Mouse (Mus musculus): ENCODE measurements around the gene Psma5. TPM values are rescaled to one million over a fixed set of nuclear protein-coding genes. Genes with fewer than 3 reads are reported as not detected.
A peak's percentile ranks its signal among the peaks of the same experiment; 100 is the strongest.

The Psma5 gene
- polyA plus RNA-seq, 1 experiment from 2014 or later: 271 TPM

DNA sequence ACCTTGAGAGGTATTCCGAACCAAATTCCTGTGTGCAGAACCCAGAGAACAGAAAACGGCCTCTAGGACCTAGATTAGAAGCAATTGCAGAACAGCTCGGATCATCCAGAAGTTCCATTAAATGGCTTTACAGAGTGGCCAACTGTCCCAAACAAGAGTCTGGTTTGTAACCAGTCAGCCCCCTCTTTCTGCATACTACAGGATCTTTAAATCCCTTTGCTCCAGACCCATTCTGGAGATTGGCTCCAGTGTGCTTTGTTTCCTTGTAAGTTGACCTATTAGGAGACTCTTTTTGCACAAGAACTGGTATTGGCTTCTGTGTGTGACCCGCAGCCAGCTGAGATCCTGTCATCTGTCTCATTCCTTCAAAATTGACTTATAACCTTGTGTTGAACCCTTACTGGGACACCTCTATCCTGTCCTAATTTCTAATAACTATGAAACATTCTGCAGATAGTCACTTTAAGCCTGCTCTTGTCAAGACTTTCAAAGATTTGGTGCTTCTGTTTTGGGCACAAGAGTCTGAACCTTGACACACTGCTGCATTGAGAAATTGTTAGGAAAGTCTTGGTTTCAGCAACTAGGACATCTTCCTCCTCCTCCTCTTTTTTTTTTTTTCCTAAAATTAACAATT, 28.5 kb downstream of the Psma5 start:
- WGBS: 53% methylated on average over 4 of the region's 4 CpGs
- no peaks in the 10 kb centered on the region for H3K27me3 ChIP-seq (replicated peaks)
- H3K36me3 ChIP-seq: 0 out of 2 replicates have a peak, but pooled peaks cover 3% of the 10 kb centered on the region
- no peaks in the 10 kb centered on the region for H3K9me3 ChIP-seq
- H3K4me2 ChIP-seq (replicated peaks): peak overlapping the region; percentile 93
- no peak overlapping the region for H3K27ac ChIP-seq
- H3K9ac ChIP-seq: no peak overlapping the region
- no peak for ATAC-seq
- peaks cover 24% of the 10 kb centered on the region for H3K4me1 ChIP-seq (replicated peaks)
- H3K4me3 ChIP-seq (replicated peaks): peak overlapping the region; percentile 86

DNA sequence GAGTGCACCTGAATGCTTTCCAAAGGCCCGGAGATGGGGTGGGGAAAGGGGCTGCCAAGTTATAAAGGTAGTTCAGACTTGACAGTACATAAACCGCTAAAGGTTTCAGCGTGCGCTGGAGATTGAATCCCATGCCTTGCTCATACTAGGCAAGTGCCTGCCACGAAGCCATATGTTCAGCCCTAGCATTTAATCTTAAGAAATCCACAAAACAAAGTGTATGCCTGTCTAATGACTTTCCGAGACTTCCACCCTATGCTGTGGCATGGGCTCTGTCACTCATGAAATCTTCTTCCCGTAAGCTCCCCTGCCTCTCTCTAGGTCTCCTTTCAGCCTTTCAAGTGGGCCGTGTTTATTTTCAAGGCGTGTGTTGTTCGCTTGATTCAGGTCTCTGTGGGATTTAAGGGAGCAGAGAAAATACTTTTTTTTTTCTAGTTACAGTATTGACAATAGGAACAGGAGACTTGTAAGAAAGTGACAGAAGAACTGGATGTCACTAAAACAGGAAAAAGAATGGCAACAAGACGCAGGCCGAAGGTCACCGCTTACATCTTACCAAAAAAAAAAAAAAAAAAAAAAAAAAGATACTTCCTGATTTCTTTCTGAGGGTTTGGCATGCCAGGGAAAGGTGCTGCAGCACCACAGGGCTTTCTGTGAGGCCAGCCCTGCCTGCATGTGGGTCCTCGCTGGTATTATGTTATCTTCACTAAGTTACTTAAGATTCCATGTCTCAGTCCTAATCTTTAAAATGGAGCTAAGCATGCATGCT, 30.1 kb downstream of the Psma5 start:
- H3K4me1 ChIP-seq (replicated peaks): peaks cover 24% of the 10 kb centered on the region

DNA sequence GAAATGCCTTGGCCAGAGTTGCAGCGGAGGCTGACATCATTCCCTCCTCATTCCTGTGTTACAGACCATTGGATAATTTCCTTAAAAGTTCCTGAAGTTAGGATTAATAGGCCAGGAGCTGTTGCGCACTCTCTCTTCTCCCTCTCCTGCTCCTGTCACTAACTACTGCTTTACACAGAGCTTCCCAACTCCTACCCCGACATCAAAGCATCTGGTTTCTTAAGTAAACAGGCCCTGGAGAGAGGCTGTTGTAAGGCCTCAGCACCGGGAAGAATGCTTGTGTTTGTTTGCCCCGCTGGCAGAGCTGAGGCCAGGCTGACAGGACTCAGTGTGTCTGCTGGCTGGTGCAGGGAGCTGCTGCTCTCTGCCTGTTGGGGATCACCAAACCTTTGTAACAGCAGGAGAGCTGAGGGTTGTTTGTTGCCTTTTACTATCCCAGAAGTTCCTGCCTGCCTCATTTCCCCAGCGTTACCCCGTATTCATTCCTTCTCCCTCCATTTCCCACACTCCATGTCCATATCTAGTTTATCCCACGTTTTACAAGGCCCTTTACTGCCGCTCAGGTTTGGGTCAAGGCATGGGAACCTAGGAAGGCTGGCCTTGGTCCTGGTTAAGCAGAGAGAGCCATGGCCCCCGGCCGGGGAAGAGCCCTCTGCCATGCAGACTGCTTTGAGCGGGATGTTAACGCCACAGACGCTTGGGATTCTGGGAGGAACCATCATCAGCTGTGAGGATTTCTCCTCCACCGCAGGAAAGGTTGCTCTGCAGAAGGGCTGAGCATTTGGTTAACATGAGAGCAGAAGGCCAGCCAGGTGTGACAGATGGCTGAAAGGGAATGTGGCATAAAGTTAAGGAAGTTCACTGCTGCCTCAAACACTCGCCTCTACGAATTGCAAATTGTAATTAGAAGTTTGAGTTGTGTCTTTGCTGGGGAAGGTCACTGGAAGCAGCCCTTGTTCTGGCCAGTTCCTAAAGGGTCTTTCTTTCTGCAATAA, 31.4 kb downstream of the Psma5 start:
- H3K9ac ChIP-seq: 0 out of 2 replicates have a peak overlapping the region, but pooled peaks have one; percentile 21

More for the DNA sequence above, 30.1 kb downstream of the Psma5 start:
- Histone ChIP-seq H3K9ac (0 out of 2 replicates have a peak overlapping the region, but pooled peaks have one; percentile 21), H3K36me3 (no peaks in the 10 kb centered on the region), H3K27ac (no peak overlapping the region), H3K27me3 (replicated peaks) (no peaks in the 10 kb centered on the region), H3K4me3 (replicated peaks) (no peak overlapping the region), H3K4me2 (replicated peaks) (peak overlapping the region; percentile 26; the same call in 1 of the 2 replicates), H3K9me3 (no peaks in the 10 kb centered on the region)
- 57% methylated on average over 14 of the region's 14 CpGs for WGBS
- no peak for ATAC-seq

DNA sequence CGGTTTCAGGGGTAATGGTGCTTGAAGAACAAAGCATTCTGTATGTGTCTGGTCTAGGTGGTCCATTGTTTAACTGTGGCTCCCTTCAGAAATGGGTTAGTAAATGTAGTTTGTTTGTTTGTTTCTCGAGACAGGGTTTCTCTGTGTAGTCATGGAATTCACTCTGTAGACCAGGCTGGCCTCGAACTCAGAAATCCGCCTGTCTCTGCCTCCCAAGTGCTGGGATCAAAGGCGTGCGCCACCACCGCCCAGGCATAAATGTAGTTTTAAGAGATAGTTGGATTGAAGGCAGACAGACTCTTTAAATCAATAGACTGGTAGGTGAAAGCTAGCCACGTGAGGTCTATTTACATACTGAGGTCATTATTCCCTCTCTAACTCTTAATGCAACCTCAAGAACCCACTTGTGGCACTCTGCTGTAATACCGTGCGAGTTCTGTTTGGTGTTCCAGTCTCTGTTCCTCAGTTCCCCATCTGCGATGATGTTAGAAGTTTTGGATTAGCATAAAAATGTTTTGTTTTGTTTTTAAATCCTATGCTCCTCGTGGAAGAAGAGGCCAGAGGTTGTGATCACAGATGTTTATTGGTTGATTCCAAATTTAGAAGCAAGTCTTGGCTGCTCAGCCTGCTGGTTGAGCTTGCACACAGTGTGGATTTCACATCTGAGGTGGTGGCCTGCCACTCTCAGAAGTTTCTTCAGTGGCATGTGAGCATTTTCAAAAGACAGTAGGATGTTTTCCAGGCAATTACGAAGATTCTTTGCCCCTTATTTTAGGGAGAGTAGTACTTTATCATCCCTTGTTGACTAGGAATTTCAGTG, 32.8 kb downstream of the Psma5 start:
- H3K4me1 ChIP-seq (replicated peaks): peaks cover 26% of the 10 kb centered on the region

More for the DNA sequence above, 31.4 kb downstream of the Psma5 start:
- H3K4me2 ChIP-seq (replicated peaks): peak overlapping the region; percentile 26
- H3K4me3 ChIP-seq (replicated peaks): no peak overlapping the region
- H3K36me3 ChIP-seq: no peaks in the 10 kb centered on the region
- H3K9me3 ChIP-seq: no peaks in the 10 kb centered on the region
- peaks cover 24% of the 10 kb centered on the region for H3K4me1 ChIP-seq (replicated peaks)
- no peaks in the 10 kb centered on the region for H3K27me3 ChIP-seq (replicated peaks)
- H3K27ac ChIP-seq: peak overlapping the region; percentile 24; the same call in 1 of the 2 replicates
- ATAC-seq: peak; percentile 27
- WGBS: 30% methylated on average over 17 of the region's 17 CpGs

DNA sequence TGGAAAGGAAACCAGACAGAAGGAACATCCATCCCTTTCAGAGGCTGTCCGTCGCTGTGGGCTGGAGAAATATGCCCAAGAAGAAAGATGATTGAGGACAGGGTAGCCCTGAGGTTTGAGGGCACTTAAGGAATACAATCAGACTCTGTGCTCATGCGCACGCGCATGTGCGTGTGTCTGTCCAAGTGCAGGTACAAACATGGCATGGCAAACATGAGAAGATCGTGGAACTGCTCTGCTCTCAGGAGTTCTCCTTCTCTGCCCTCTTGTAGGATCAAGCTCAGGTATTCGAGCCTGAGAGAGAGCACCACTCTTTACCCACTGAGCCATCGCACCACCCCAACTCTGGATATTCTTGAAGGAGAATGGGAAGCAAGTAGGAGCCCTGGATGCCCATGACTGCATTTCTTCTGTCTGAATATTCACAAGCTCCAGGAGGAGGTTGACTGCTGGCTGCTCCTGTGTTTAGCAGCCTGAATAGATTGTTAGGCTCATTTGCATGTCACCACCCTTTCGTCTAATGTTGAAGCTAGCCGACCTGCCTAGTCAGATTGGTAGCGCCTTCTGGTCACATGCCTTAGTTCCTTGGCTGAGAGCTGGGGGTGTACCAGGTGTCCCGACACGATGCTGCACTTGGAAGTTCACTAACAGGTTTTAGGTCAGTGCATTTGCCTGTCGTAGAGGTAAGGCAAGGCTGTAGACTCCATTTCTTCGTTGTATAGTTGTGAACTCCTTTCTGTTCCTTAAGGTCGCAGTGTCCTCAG, 34.5 kb downstream of the Psma5 start:
- no peaks in the 10 kb centered on the region for H3K36me3 ChIP-seq
- no peak for ATAC-seq
- no peak overlapping the region for H3K27ac ChIP-seq
- no peak overlapping the region for H3K9ac ChIP-seq
- WGBS: 74% methylated on average over 17 of the region's 17 CpGs
- no peak overlapping the region for H3K4me3 ChIP-seq (replicated peaks)
- H3K4me1 ChIP-seq (replicated peaks): peaks cover 39% of the 10 kb centered on the region
- no peak overlapping the region for H3K4me2 ChIP-seq (replicated peaks)
- H3K27me3 ChIP-seq (replicated peaks): no peaks in the 10 kb centered on the region
- H3K9me3 ChIP-seq: no peaks in the 10 kb centered on the region

More for the DNA sequence above, 32.8 kb downstream of the Psma5 start:
- H3K9me3 ChIP-seq: no peaks in the 10 kb centered on the region
- ATAC-seq: no peak
- no peaks in the 10 kb centered on the region for H3K27me3 ChIP-seq (replicated peaks)
- no peak overlapping the region for H3K27ac ChIP-seq
- H3K4me2 ChIP-seq (replicated peaks): no peak overlapping the region
- no peak overlapping the region for H3K4me3 ChIP-seq (replicated peaks)
- 63% methylated on average over 13 of the region's 13 CpGs for WGBS
- H3K36me3 ChIP-seq: no peaks in the 10 kb centered on the region
- no peak overlapping the region for H3K9ac ChIP-seq

DNA sequence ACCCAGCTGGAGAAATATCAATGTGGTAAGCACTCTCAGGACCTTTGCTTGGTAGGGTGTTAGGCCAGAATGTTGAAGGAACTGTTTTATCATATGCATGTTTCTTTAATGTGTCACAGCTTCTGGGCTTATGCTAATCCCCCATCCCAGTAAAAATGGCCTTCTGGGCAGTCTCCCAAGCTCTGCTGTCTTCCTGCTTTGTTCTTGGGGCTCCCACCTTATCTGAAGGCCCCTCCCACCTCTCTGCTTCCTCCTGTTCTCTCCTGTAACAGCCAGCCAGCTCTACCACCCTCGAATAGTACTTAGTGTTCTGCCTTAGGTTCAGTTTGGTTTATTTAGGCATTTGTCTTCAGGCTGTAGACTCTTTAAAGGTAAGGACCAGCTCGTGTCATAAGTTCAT, 37.7 kb downstream of the Psma5 start:
- peak; percentile 39; the same call in 1 of the 2 replicates for ATAC-seq
- no peak overlapping the region for H3K27ac ChIP-seq
- 28% methylated on average over 2 of the region's 2 CpGs for WGBS

DNA sequence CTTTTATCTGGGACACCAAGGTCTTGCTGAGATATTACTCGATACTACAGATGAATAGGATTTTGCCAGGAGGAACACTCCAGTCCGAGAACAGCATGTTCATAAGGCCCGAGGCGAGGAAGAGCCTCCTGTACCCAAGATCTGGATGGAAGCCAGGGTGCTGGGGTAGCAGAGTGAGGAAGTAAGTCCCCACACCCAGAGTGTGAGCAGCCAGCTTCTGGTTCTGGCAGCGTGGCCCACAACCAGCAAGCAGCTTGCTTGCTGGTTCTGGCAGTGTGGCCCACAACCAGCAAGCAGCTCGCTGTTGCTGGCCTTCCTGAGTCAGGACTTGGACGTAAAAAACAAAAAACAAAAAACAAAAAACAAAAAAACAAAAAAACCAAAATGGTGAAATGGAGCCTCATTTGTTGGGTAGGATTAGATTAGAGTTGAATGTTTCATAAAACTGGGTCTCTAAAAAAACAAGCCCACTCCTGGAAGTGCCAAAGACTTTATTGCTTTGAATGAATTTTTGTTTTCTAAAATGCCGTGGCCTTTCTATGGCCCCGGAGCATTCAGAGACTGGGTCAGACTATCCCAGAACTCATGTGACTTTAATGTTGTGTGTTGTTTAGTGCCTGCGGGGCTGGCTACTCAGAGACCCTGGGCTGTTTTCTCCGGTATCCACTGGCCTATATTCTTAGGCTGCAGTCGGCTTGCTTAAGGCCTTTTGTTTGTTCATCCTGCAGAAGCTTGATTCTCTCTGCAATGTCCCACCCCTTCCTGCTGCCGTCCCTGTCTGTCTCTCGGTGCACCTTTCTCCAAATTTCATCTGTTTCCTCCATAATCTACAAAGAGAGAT, 38.9 kb downstream of the Psma5 start:
- no peaks in the 10 kb centered on the region for H3K9me3 ChIP-seq
- peak overlapping the region; percentile 51 for H3K27ac ChIP-seq
- peaks cover 28% of the 10 kb centered on the region for H3K4me1 ChIP-seq (replicated peaks)
- no peak overlapping the region for H3K9ac ChIP-seq
- H3K4me2 ChIP-seq (replicated peaks): peak overlapping the region; percentile 37
- 43% methylated on average over 14 of the region's 14 CpGs for WGBS
- no peaks in the 10 kb centered on the region for H3K27me3 ChIP-seq (replicated peaks)
- no peaks in the 10 kb centered on the region for H3K36me3 ChIP-seq
- ATAC-seq: peak; percentile 25
- no peak overlapping the region for H3K4me3 ChIP-seq (replicated peaks)

More for the DNA sequence above, 37.7 kb downstream of the Psma5 start:
- no peak overlapping the region for H3K4me3 ChIP-seq (replicated peaks)
- no peaks in the 10 kb centered on the region for H3K27me3 ChIP-seq (replicated peaks)
- H3K4me2 ChIP-seq (replicated peaks): no peak overlapping the region
- H3K9me3 ChIP-seq: no peaks in the 10 kb centered on the region
- H3K9ac ChIP-seq: no peak overlapping the region
- peaks cover 30% of the 10 kb centered on the region for H3K4me1 ChIP-seq (replicated peaks)
- H3K36me3 ChIP-seq: no peaks in the 10 kb centered on the region

DNA sequence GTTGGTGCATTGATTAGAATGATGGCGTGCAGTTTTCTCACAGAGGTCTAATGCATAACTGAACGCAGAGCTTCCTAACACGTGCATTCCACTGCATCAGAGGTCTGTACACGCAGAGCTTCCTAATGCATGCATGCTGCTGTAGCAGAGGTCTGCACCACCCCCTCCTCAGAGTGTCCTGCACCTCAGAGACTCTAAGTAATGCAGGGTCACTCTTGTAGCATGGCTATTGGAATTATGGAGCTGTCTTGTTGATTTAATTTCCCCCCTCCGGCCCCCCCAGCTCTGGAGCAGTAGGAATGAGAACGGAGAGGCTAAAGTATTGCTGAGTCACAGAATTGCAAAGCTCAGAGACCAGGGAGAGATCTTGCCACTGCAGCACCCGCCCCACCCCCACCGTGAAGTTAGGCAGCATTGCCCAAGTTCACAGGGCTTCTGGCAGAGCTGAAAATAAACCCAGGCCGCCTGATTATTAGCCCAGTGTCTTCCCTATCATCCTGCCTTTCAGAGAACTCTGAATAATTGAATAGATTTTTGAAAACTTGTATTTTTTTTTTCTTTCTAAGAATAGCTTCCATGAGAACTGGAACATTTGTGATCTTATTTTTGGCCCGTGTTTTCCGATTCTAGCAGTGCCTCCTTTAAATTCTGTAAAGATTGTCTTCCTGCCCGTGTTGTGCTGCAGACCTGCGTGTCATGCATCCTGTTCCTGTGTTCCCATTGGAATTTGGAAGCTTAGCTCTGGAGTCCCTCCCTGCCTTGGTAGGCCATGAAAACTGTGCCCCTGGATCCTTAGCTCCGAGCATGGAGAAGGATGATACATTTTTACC, 39.7 kb downstream of the Psma5 start:
- 8% methylated on average over 14 of the region's 14 CpGs for WGBS
- ATAC-seq: peak; percentile 71
- H3K4me3 ChIP-seq (replicated peaks): no peak overlapping the region

DNA sequence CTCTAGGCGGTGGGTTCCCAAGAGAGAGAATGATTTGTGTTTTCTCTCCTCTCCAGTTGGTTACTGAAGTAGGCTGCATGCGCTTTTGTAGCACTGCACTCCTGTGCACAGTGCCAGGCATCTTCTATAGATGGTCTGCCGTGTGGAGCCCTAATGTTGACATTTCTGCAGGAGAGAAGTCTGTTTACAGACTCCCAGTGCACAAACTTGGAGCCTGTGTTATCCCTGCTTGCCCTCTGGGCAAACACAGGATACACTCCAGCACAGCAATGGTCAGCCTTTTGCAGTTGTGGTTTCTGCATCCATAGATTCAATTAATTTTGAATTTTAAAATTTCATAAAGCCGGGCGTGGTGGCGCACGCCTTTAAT, 40.3 kb downstream of the Psma5 start:
- no peaks in the 10 kb centered on the region for H3K9me3 ChIP-seq
- no peak overlapping the region for H3K4me3 ChIP-seq (replicated peaks)
- no peaks in the 10 kb centered on the region for H3K36me3 ChIP-seq
- peaks cover 28% of the 10 kb centered on the region for H3K4me1 ChIP-seq (replicated peaks)
- H3K27me3 ChIP-seq (replicated peaks): no peaks in the 10 kb centered on the region
- no peak overlapping the region for H3K4me2 ChIP-seq (replicated peaks)
- peak; percentile 39; the same call in 1 of the 2 replicates for ATAC-seq
- no peak overlapping the region for H3K9ac ChIP-seq
- peak overlapping the region; percentile 20; the same call in 1 of the 2 replicates for H3K27ac ChIP-seq
- WGBS: 62% methylated on average over 7 of the region's 7 CpGs

More for the DNA sequence above, 39.7 kb downstream of the Psma5 start:
- Histone ChIP-seq H3K4me2 (replicated peaks) (peak overlapping the region; percentile 37), H3K9ac (no peak overlapping the region), H3K27me3 (replicated peaks) (no peaks in the 10 kb centered on the region), H3K36me3 (no peaks in the 10 kb centered on the region), H3K27ac (peak overlapping the region; percentile 39), H3K4me1 (replicated peaks) (peaks cover 28% of the 10 kb centered on the region), H3K9me3 (no peaks in the 10 kb centered on the region)
